Mouse (Mus musculus) kidney, adult 2 months (tissue): ENCODE data around the gene Dab2.

Experiments
- CTCF ChIP-seq: fragments of 200-500 bp; conservative IDR thresholded peaks from 2 replicates; pipeline ENCODE4 v1.5.1; 2011; ENCODE audit warnings: low read depth, mild to moderate bottlenecking, control low read depth, low read length, moderate library complexity, mixed read lengths; ENCODE audit not compliant: insufficient read depth, insufficient read length
- POLR2A ChIP-seq: fragments of 200-500 bp; IDR thresholded peaks from one replicate; pipeline ENCODE4 v1.6.1; 2011; ENCODE audit warnings: low read depth, low read length, control low read depth

- TF ChIP-seq CTCF = no peak
- no peak for TF ChIP-seq POLR2A
These were observed 38.7 kb upstream of the Dab2 start for GRCm38 (mm10) chr15:6260741-6261430.
